Mouse (Mus musculus) olfactory bulb, adult 2 months (tissue): ENCODE measurements around the gene Rfx8.

Source experiments
- CTCF ChIP-seq: fragments of 200-500 bp; IDR thresholded peaks from 2 replicates; pipeline ENCODE4 v1.5.1; 2012; ENCODE audit warnings: low read depth, mild to moderate bottlenecking, low read length, moderate library complexity; ENCODE audit not compliant: insufficient read depth
- POLR2A ChIP-seq: fragments of 200-500 bp; IDR thresholded peaks from 2 replicates; pipeline ENCODE4 v1.6.1; 2012; ENCODE audit warnings: mild to moderate bottlenecking, low read depth, low read length, moderate library complexity; ENCODE audit not compliant: insufficient read depth

- TF ChIP-seq CTCF = no peak
- no peak for TF ChIP-seq POLR2A
These were observed 611 bp downstream of the Rfx8 start for GRCm38 (mm10) chr1:39720186-39720585.
